Mouse (Mus musculus): ENCODE measurements around the gene Prune2.

GRCm38 (mm10) chr19:16949341-16949740 lies 6.6 kb upstream of the Prune2 start:
- no peak for TF ChIP-seq CTCF (IDR thresholded peaks at IDR 0.05)
- no peak for TF ChIP-seq EP300 (IDR thresholded peaks at IDR 0.05)
